Mouse (Mus musculus) neural tube, embryonic 11.5 days (tissue): ENCODE results near the gene Rasal2. TPM values are rescaled to one million over a fixed set of nuclear protein-coding genes. Genes with fewer than 3 reads are reported as not detected.

Experiments used
- ATAC-seq: fragments of 200-750 bp; cut with Nextera tagmentation; 2 replicates; pipeline ENCODE4 v1.8.0; 2017; ENCODE audit warnings: moderate number of reproducible peaks, mild to moderate bottlenecking, moderate TSS enrichment, moderate library complexity; ENCODE audit not compliant: insufficient read depth, low FRiP score, low TSS enrichment
- DNase-seq: peaks from one replicate; pipeline ENCODE4 v3.0.0-alpha.2; 2015; ENCODE audit warnings: low spot score
- H3K27ac ChIP-seq: fragments of 300-500 bp; sonication (generic); 2 replicates; pipeline ENCODE4 v1.5.1; 2014; ENCODE audit warnings: low read depth, mild to moderate bottlenecking, low read length
- H3K27me3 ChIP-seq: fragments of 300-500 bp; sonication (generic); 2 replicates; pipeline ENCODE4 v1.6.1; 2014; ENCODE audit warnings: mild to moderate bottlenecking, low read length, mixed read lengths; ENCODE audit not compliant: control insufficient read depth, insufficient read depth
- H3K36me3 ChIP-seq: fragments of 300-500 bp; sonication (generic); 2 replicates; pipeline ENCODE4 v1.6.1; 2014; ENCODE audit warnings: mild to moderate bottlenecking, low read length, moderate library complexity, mixed read lengths; ENCODE audit not compliant: control insufficient read depth, insufficient read depth
- H3K4me1 ChIP-seq: fragments of 300-500 bp; sonication (generic); 2 replicates; pipeline ENCODE4 v1.6.1; 2014; ENCODE audit warnings: low read length, mixed read lengths; ENCODE audit not compliant: control insufficient read depth, insufficient read depth
- H3K4me2 ChIP-seq: fragments of 300-500 bp; sonication (generic); 2 replicates; pipeline ENCODE4 v1.6.1; 2014; ENCODE audit warnings: low read depth, mild to moderate bottlenecking, moderate library complexity
- H3K4me3 ChIP-seq: fragments of 300-500 bp; sonication (generic); 2 replicates; pipeline ENCODE4 v1.5.1; 2014; ENCODE audit warnings: low read depth, low read length
- H3K9ac ChIP-seq: fragments of 300-500 bp; sonication (generic); 2 replicates; pipeline ENCODE4 v1.6.1; 2014; ENCODE audit warnings: mild to moderate bottlenecking, low read length
- H3K9me3 ChIP-seq: fragments of 300-500 bp; sonication (generic); 2 replicates; pipeline ENCODE4 v1.6.1; 2016; ENCODE audit warnings: low read length; ENCODE audit not compliant: control insufficient read depth
- WGBS: fragments of 180-500 bp; shearing (Covaris S2); extraction: QIAGEN DNeasy Blood & Tissue Kit; methylation state at CpG from one replicate; pipeline ENCODE4 v1.1.7; 2014; 5-methylcytosine and 5-hydroxymethylcytosine counted together
- polyA plus RNA-seq: library from polyadenylated mRNA; unstranded; fragments of >200 nt; fragmentation: Nextera tagmentation; extraction: Ambion mirVana; gene quantifications from 2 replicates; pipeline ENCODE4 v1.2.1, GENCODE M21; 2014

Rasal2 gene
- polyA plus RNA-seq, 1 experiment from 2014 or later: 19.8 TPM

DNA sequence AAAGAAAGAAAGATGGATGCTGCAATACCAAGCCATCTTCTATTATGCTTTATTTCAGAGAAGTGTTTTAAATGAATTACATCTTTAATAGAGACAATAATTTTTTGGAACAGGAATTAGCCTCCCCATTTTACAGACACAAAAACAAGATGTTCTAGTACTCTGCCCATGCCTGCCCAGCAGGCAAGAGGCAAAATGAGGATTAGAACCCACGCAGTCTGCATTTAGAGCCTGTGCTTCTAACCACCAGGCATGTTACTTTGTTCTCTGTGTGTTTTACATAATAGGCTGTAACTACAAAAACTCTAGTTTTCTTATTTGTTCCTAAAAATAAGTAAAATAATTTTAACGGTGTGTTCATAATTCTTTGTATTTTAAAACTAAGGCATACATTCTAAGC lies 178.9 kb downstream of the Rasal2 start:
- H3K4me1 ChIP-seq: no peaks in the 10 kb centered on the region; the same call in 1 of the 2 replicates
- no peak overlapping the region for H3K4me3 ChIP-seq
- no peak overlapping the region for H3K9ac ChIP-seq
- H3K4me2 ChIP-seq: no peak overlapping the region
- no peak overlapping the region for H3K27ac ChIP-seq
- WGBS: 87% methylated on average over 2 of the region's 2 CpGs
- no peaks in the 10 kb centered on the region for H3K9me3 ChIP-seq
- DNase-seq (no peak), ATAC-seq (no peak)
- no peaks in the 10 kb centered on the region for H3K36me3 ChIP-seq
- no peaks in the 10 kb centered on the region for H3K27me3 ChIP-seq

DNA sequence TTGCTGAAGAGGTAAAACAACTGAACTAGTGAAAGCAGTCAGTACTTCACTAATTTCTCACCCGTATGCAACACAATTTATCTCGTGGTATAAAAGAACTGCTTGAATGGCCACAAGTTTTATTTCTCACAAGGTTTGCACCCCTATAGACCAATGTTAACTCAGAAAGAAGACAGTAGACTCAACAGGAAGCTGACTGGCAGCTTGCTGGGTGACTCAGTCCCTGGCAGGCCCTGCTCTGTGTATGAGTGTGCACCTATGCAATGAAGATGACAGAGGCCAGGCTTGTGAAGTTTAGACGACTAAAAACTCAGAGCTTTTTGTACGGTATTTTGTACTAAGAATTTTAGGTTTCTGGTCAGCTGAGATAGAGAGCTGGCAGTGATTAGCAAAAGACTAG lies 180.0 kb downstream of the Rasal2 start:
- Histone ChIP-seq H3K9ac (no peak overlapping the region), H3K36me3 (no peaks in the 10 kb centered on the region), H3K27me3 (no peaks in the 10 kb centered on the region), H3K4me2 (no peak overlapping the region), H3K27ac (no peak overlapping the region), H3K4me1 (no peaks in the 10 kb centered on the region; the same call in 1 of the 2 replicates), H3K4me3 (no peak overlapping the region), H3K9me3 (no peaks in the 10 kb centered on the region)
- ATAC-seq (no peak), DNase-seq (no peak)
- WGBS: 79% methylated on average over 4 of the region's 4 CpGs

- Histone ChIP-seq H3K27ac (peak overlapping the region; percentile 34; the same call in 1 of the 2 replicates), H3K4me1 (no peaks in the 10 kb centered on the region; the same call in 1 of the 2 replicates), H3K9me3 (no peaks in the 10 kb centered on the region), H3K4me2 (peak overlapping the region; percentile 24; the same call in 1 of the 2 replicates), H3K27me3 (no peaks in the 10 kb centered on the region), H3K36me3 (no peaks in the 10 kb centered on the region), H3K9ac (no peak overlapping the region), H3K4me3 (no peak overlapping the region)
- 24% methylated on average over 8 of the region's 8 CpGs for WGBS
- ATAC-seq (no peak), DNase-seq (peak; percentile 18)
These were observed 181.4 kb downstream of the Rasal2 start for GRCm38 (mm10) chr1:157231016-157231415.

DNA sequence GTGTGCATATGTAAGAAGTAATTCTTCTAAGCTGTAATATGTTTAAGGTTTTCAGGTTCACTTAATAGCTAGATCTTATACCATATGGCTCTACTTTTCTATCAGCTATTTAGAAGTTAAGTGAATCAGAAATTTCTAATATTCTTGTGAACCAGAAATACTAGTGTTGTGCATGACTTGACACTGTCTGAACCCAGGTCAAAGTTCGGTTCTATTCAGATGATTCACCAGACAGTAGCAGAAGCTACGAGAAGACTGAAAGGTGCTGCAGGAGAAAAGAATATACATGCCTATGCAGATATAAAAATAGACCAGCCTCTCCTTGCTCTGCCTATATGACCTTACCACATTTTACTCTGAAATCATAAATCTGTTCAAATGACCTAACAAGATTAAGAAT lies 182.0 kb downstream of the Rasal2 start:
- 63% methylated on average over 2 of the region's 2 CpGs for WGBS
- Histone ChIP-seq H3K4me3 (no peak overlapping the region), H3K27ac (no peak overlapping the region), H3K4me1 (no peaks in the 10 kb centered on the region; the same call in 1 of the 2 replicates), H3K36me3 (no peaks in the 10 kb centered on the region), H3K27me3 (no peaks in the 10 kb centered on the region), H3K9me3 (no peaks in the 10 kb centered on the region), H3K4me2 (no peak overlapping the region), H3K9ac (no peak overlapping the region)
- DNase-seq (no peak), ATAC-seq (no peak)

DNA sequence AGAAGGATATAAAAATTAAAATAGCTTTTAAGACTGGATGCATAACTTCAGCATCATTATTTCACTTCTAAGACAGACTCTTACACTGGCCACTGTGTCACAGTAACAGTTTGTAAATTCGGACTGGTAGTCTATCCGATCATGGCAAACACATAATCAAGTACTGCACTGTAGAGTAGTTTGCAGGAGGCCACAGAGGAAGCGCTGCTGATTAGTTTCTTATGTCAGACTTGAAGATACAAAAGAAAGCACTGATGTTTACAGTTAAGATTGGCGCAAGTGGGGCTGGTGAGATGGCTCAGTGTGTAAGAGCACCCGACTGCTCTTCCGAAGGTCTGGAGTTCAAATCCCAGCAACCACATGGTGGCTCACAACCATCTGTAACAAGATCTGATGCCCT lies 187.4 kb downstream of the Rasal2 start:
- Histone ChIP-seq H3K4me3 (no peak overlapping the region), H3K9me3 (no peaks in the 10 kb centered on the region), H3K4me1 (no peaks in the 10 kb centered on the region), H3K27me3 (no peaks in the 10 kb centered on the region), H3K4me2 (no peak overlapping the region), H3K9ac (no peak overlapping the region), H3K27ac (no peak overlapping the region), H3K36me3 (no peaks in the 10 kb centered on the region)
- DNase-seq (no peak), ATAC-seq (no peak)
- WGBS: 92% methylated on average over 6 of the region's 6 CpGs

- H3K9me3 ChIP-seq: no peaks in the 10 kb centered on the region
- no peak for ATAC-seq
- H3K4me3 ChIP-seq: no peak overlapping the region
- DNase-seq: no peak
- H3K36me3 ChIP-seq: no peaks in the 10 kb centered on the region
- H3K4me2 ChIP-seq: no peak overlapping the region
- no peaks in the 10 kb centered on the region for H3K27me3 ChIP-seq
- H3K4me1 ChIP-seq: no peaks in the 10 kb centered on the region
- WGBS: 86% methylated on average over 3 of the region's 3 CpGs
- no peak overlapping the region for H3K27ac ChIP-seq
- H3K9ac ChIP-seq: no peak overlapping the region
These were observed 191.5 kb downstream of the Rasal2 start for GRCm38 (mm10) chr1:157220910-157221309.

DNA sequence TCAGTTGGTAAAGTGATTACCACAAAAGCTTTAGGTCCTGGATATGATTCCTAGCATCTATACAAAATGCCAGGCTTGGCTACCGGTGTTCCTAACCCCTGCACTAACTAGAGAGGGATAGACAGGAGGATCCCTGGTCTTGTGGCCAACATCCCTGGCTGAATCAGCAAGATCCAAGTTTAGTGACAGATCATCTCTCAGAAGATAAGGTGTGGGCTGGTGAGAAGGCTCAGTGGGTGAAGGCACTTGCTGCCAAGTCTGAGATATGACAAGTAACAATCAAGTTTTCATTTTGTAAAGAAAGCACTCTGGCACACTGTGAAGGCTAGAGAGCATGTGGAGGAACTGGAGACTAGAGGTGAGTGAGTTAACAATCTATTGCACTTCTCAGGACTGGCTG lies 191.9 kb downstream of the Rasal2 start:
- DNase-seq (no peak), ATAC-seq (no peak)
- H3K27ac ChIP-seq: no peak overlapping the region
- no peaks in the 10 kb centered on the region for H3K4me1 ChIP-seq
- no peaks in the 10 kb centered on the region for H3K9me3 ChIP-seq
- H3K4me2 ChIP-seq: no peak overlapping the region
- no peaks in the 10 kb centered on the region for H3K36me3 ChIP-seq
- no peak overlapping the region for H3K4me3 ChIP-seq
- 95% methylated on average over 1 of the region's 1 CpGs for WGBS
- H3K27me3 ChIP-seq: no peaks in the 10 kb centered on the region
- no peak overlapping the region for H3K9ac ChIP-seq

GRCm38 (mm10) chr1:157208754-157209153 lies 203.6 kb downstream of the Rasal2 start:
- H3K4me3 ChIP-seq: no peak overlapping the region
- WGBS: 40% methylated on average over 1 of the region's 1 CpGs
- no peak for ATAC-seq
- H3K27ac ChIP-seq: no peak overlapping the region
- no peak overlapping the region for H3K4me2 ChIP-seq
- H3K9me3 ChIP-seq: no peaks in the 10 kb centered on the region
- no peak overlapping the region for H3K9ac ChIP-seq
- no peaks in the 10 kb centered on the region for H3K36me3 ChIP-seq
- H3K4me1 ChIP-seq: no peaks in the 10 kb centered on the region
- DNase-seq: no peak
- H3K27me3 ChIP-seq: no peaks in the 10 kb centered on the region

- Histone ChIP-seq H3K36me3 (no peaks in the 10 kb centered on the region), H3K4me3 (no peak overlapping the region), H3K27me3 (no peaks in the 10 kb centered on the region), H3K9me3 (no peaks in the 10 kb centered on the region), H3K27ac (no peak overlapping the region), H3K9ac (no peak overlapping the region), H3K4me2 (no peak overlapping the region), H3K4me1 (no peaks in the 10 kb centered on the region)
- WGBS: 75% methylated on average over 4 of the region's 4 CpGs
- no peak for DNase-seq
- no peak for ATAC-seq
These were observed 206.7 kb downstream of the Rasal2 start for GRCm38 (mm10) chr1:157205685-157206084.
